Mouse (Mus musculus) hindbrain, postnatal 0 days (tissue): ENCODE measurements around the gene Irak3. TPM values are rescaled to one million over a fixed set of nuclear protein-coding genes. Genes with fewer than 3 reads are reported as not detected.
"Not testable (repeated sequence)": the region's sequence is repeated elsewhere in the genome, so short reads cannot be mapped to it uniquely, and the experiment has no call there.

Experiments used
- ATAC-seq: fragments of 200-750 bp; cut with Nextera tagmentation; 2 replicates; pipeline ENCODE4 v1.8.0; 2017; ENCODE audit warnings: mild to moderate bottlenecking, moderate TSS enrichment, moderate library complexity
- DNase-seq: peaks from one replicate; pipeline ENCODE4 v3.0.0-alpha.2; 2015; ENCODE audit warnings: low spot score
- H3K27ac ChIP-seq: fragments of 300-500 bp; sonication (generic); 2 replicates; pipeline ENCODE4 v1.5.1; 2014; ENCODE audit warnings: mild to moderate bottlenecking
- H3K27me3 ChIP-seq: fragments of 300-500 bp; sonication (generic); 2 replicates; pipeline ENCODE4 v1.6.1; 2014; ENCODE audit warnings: low read length, mixed read lengths; ENCODE audit not compliant: insufficient read depth
- H3K36me3 ChIP-seq: fragments of 300-500 bp; sonication (generic); 2 replicates; pipeline ENCODE4 v1.6.1; 2014; ENCODE audit warnings: low read length, mixed read lengths; ENCODE audit not compliant: insufficient read depth
- H3K4me1 ChIP-seq: fragments of 300-500 bp; sonication (generic); 2 replicates; pipeline ENCODE4 v1.6.1; 2014; ENCODE audit warnings: antibody characterized with exemption, low read length, mixed read lengths; ENCODE audit not compliant: insufficient read depth
- H3K4me2 ChIP-seq: fragments of 300-500 bp; sonication (generic); 2 replicates; pipeline ENCODE4 v1.6.1; 2014; ENCODE audit warnings: low read depth, mild to moderate bottlenecking, low read length, moderate library complexity, mixed read lengths
- H3K4me3 ChIP-seq: fragments of 300-500 bp; sonication (generic); 2 replicates; pipeline ENCODE4 v1.5.1; 2014; ENCODE audit warnings: low read length
- H3K9ac ChIP-seq: fragments of 300-500 bp; sonication (generic); replicated peaks from 2 replicates; pipeline ENCODE4 v1.6.1; 2014; ENCODE audit warnings: mild to moderate bottlenecking, low read length, moderate library complexity, mixed read lengths
- H3K9me3 ChIP-seq: fragments of 300-500 bp; sonication (generic); 2 replicates; pipeline ENCODE4 v1.6.1; 2016; ENCODE audit warnings: low read length, mixed read lengths
- CTCF ChIP-seq: IDR thresholded peaks from 2 replicates; pipeline ENCODE4 v1.5.1; 2016; ENCODE audit warnings: antibody characterized with exemption, control low read depth, low read depth
- WGBS: fragments of 180-500 bp; shearing (Covaris S2); extraction: QIAGEN DNeasy Blood & Tissue Kit; methylation state at CpG from one replicate; pipeline ENCODE4 v1.1.7; 2014; 5-methylcytosine and 5-hydroxymethylcytosine counted together
- polyA plus RNA-seq: library from polyadenylated mRNA; unstranded; fragments of >200 nt; fragmentation: Nextera tagmentation; extraction: Ambion mirVana; gene quantifications from 2 replicates; pipeline ENCODE4 v1.2.1, GENCODE M21; 2015
- total RNA-seq: library from RNA; depleted of rRNA; stranded (reverse); fragments of >200 nt; gene quantifications from 2 replicates; pipeline ENCODE4 v1.2.3, GENCODE M21; 2014

Gene Irak3
- total and polyA plus RNA-seq, 2 experiments from 2014 or later: 0.41 TPM; not detected in 1

- DNase-seq: no peak
- Histone ChIP-seq H3K9me3 (no peaks in the 10 kb centered on the region), H3K4me1 (no peaks in the 10 kb centered on the region), H3K9ac (no peak overlapping the region), H3K4me3 (no peak overlapping the region), H3K4me2 (no peak overlapping the region), H3K36me3 (peaks cover 21% of the 10 kb centered on the region; the same call in 1 of the 2 replicates), H3K27ac (no peak overlapping the region), H3K27me3 (no peaks in the 10 kb centered on the region)
- WGBS: 83% methylated on average over 14 of the region's 14 CpGs
- no peak for TF ChIP-seq CTCF
- no peak for ATAC-seq
These were observed 17.8 kb upstream of the Irak3 start for GRCm38 (mm10) chr10:120219578-120220359.

GRCm38 (mm10) chr10:120218996-120219395, 17.1 kb upstream of the Irak3 start:
- DNase-seq: no peak
- WGBS: 95% methylated on average over 10 of the region's 10 CpGs

GRCm38 (mm10) chr10:120217099-120217498, 15.2 kb upstream of the Irak3 start:
- DNase-seq, H3K4me2 ChIP-seq, H3K9me3 ChIP-seq, H3K4me3 ChIP-seq, H3K4me1 ChIP-seq, H3K9ac ChIP-seq, ATAC-seq, H3K27me3 ChIP-seq, H3K27ac ChIP-seq: not testable (repeated sequence)
- peaks cover 17% of the 10 kb centered on the region; the same call in 1 of the 2 replicates for H3K36me3 ChIP-seq
- WGBS: 81% methylated on average over 1 of the region's 1 CpGs

More at GRCm38 (mm10) chr10:120218996-120219395, 17.1 kb upstream of the Irak3 start:
- ATAC-seq: no peak
- H3K9ac ChIP-seq: no peak overlapping the region
- H3K27ac ChIP-seq: no peak overlapping the region
- no peaks in the 10 kb centered on the region for H3K27me3 ChIP-seq
- H3K4me2 ChIP-seq: no peak overlapping the region
- H3K36me3 ChIP-seq: peaks cover 17% of the 10 kb centered on the region; the same call in 1 of the 2 replicates
- TF ChIP-seq CTCF: no peak
- no peaks in the 10 kb centered on the region for H3K4me1 ChIP-seq
- H3K9me3 ChIP-seq: no peaks in the 10 kb centered on the region
- no peak overlapping the region for H3K4me3 ChIP-seq

- DNase-seq: no peak
- no peaks in the 10 kb centered on the region for H3K9me3 ChIP-seq
- H3K4me2 ChIP-seq: peak overlapping the region; percentile 64; the same call in 1 of the 2 replicates
- WGBS: 93% methylated on average over 3 of the region's 3 CpGs
- no peak for ATAC-seq
- H3K4me3 ChIP-seq: no peak overlapping the region
- H3K36me3 ChIP-seq: no peaks in the 10 kb centered on the region
- no peak overlapping the region for H3K9ac ChIP-seq
- no peak overlapping the region for H3K27ac ChIP-seq
- no peaks in the 10 kb centered on the region for H3K27me3 ChIP-seq
- no peak for TF ChIP-seq CTCF
- peaks cover 7% of the 10 kb centered on the region for H3K4me1 ChIP-seq
These were observed 8.2 kb upstream of the Irak3 start for GRCm38 (mm10) chr10:120210096-120210495.

GRCm38 (mm10) chr10:120209539-120209925, 7.6 kb upstream of the Irak3 start:
- ATAC-seq (no peak), DNase-seq (no peak)
- Histone ChIP-seq H3K4me3 (peak overlapping the region; percentile 77), H3K9me3 (no peaks in the 10 kb centered on the region), H3K27ac (no peak overlapping the region), H3K36me3 (no peaks in the 10 kb centered on the region), H3K4me2 (peak overlapping the region; percentile 64), H3K9ac (no peak overlapping the region), H3K4me1 (peaks cover 7% of the 10 kb centered on the region), H3K27me3 (no peaks in the 10 kb centered on the region)
- 67% methylated on average over 6 of the region's 6 CpGs for WGBS
- no peak for TF ChIP-seq CTCF

- Histone ChIP-seq H3K36me3 (no peaks in the 10 kb centered on the region), H3K27me3 (no peaks in the 10 kb centered on the region), H3K9me3 (no peaks in the 10 kb centered on the region), H3K4me3 (peak overlapping the region; percentile 77), H3K4me2 (peak overlapping the region; percentile 64), H3K27ac (0 out of 2 replicates have a peak overlapping the region, but pooled peaks have one; percentile 21), H3K9ac (peak overlapping the region; percentile 84), H3K4me1 (peaks cover 7% of the 10 kb centered on the region)
- peak; percentile 69 for TF ChIP-seq CTCF
- 2% methylated on average over 53 of the region's 53 CpGs for WGBS
- peak; percentile 94 for DNase-seq
- ATAC-seq: peak; percentile 96
These were observed 6.9 kb upstream of the Irak3 start for GRCm38 (mm10) chr10:120208575-120209538.
